Mouse (Mus musculus) heart, embryonic 13.5 days (tissue): ENCODE results near the gene Vegfd. TPM values are rescaled to one million over a fixed set of nuclear protein-coding genes. Genes with fewer than 3 reads are reported as not detected.

Experiments
- ATAC-seq: fragments of 200-750 bp; cut with Nextera tagmentation; 2 replicates; pipeline ENCODE4 v1.8.0; 2017; ENCODE audit warnings: moderate TSS enrichment; ENCODE audit not compliant: insufficient number of reproducible peaks, low FRiP score, low TSS enrichment; ENCODE audit errors: extremely low read depth
- H3K27ac ChIP-seq: fragments of 300-500 bp; sonication (generic); replicated peaks from 2 replicates; pipeline ENCODE4 v1.5.1; 2015; ENCODE audit warnings: moderate library complexity, mild to moderate bottlenecking, inconsistent platforms
- H3K27me3 ChIP-seq: fragments of 300-500 bp; sonication (generic); replicated peaks from 2 replicates; pipeline ENCODE4 v1.6.1; 2015; ENCODE audit warnings: mild to moderate bottlenecking, inconsistent platforms
- H3K36me3 ChIP-seq: fragments of 300-500 bp; sonication (generic); 2 replicates; pipeline ENCODE4 v1.6.1; 2015; ENCODE audit warnings: mild to moderate bottlenecking, inconsistent platforms
- H3K4me1 ChIP-seq: fragments of 300-500 bp; sonication (generic); 2 replicates; pipeline ENCODE4 v1.6.1; 2015; ENCODE audit warnings: inconsistent platforms
- H3K4me2 ChIP-seq: fragments of 300-500 bp; sonication (generic); 2 replicates; pipeline ENCODE4 v1.6.1; 2015; ENCODE audit warnings: inconsistent platforms, mild to moderate bottlenecking, moderate library complexity
- H3K4me3 ChIP-seq: fragments of 300-500 bp; sonication (generic); 2 replicates; pipeline ENCODE4 v1.5.1; 2015; ENCODE audit warnings: moderate library complexity, mild to moderate bottlenecking, inconsistent platforms
- H3K9ac ChIP-seq: fragments of 300-500 bp; sonication (generic); 2 replicates; pipeline ENCODE4 v1.6.1; 2015; ENCODE audit warnings: inconsistent platforms, mild to moderate bottlenecking, moderate library complexity
- H3K9me3 ChIP-seq: fragments of 300-500 bp; sonication (generic); 2 replicates; pipeline ENCODE4 v1.6.1; 2016; ENCODE audit warnings: inconsistent platforms
- WGBS: fragments of 180-500 bp; shearing (Covaris S2); methylation state at CpG from one replicate; pipeline ENCODE4 v1.1.7; 2015; ENCODE audit warnings: mixed read lengths; 5-methylcytosine and 5-hydroxymethylcytosine counted together
- polyA plus RNA-seq: library from polyadenylated mRNA; unstranded; fragments of >200 nt; fragmentation: Nextera tagmentation; extraction: Ambion mirVana; gene quantifications from 2 replicates; pipeline ENCODE4 v1.2.1, GENCODE M21; 2015

Gene Vegfd
- polyA plus RNA-seq = 3.3 and 4.7 TPM in 2 replicates

GRCm38 (mm10) chrX:164373081-164373480 is at the start of gene Vegfd:
Vegfd (plus strand) TSS chrX:164373378.
- H3K4me3 ChIP-seq = peak within 1 kb of the TSS; percentile 8; the same call in 1 of the 2 replicates
- H3K9me3 ChIP-seq = no peaks in the 10 kb centered on the region
- H3K36me3 ChIP-seq = no peaks in the 10 kb centered on the region
- no peak within 1 kb of the TSS for H3K9ac ChIP-seq
- 16% methylated on average over 3 of the region's 3 CpGs for WGBS
- ATAC-seq = no peak
- H3K4me2 ChIP-seq = peak within 1 kb of the TSS; percentile 22
- H3K27me3 ChIP-seq = no peaks in the 10 kb centered on the region
- no peaks in the 10 kb centered on the region for H3K4me1 ChIP-seq
- peak within 1 kb of the TSS; percentile 56 for H3K27ac ChIP-seq

- WGBS = 71% methylated on average over 4 of the region's 4 CpGs
These were observed 49.7 kb upstream of the Vegfd start for GRCm38 (mm10) chrX:164323391-164323913.

GRCm38 (mm10) chrX:164330351-164330750 is 42.8 kb upstream of the Vegfd start:
- H3K4me3 ChIP-seq = no peak overlapping the region
- no peak overlapping the region for H3K4me2 ChIP-seq
- no peaks in the 10 kb centered on the region for H3K9me3 ChIP-seq
- H3K27ac ChIP-seq = no peak overlapping the region
- no peaks in the 10 kb centered on the region for H3K36me3 ChIP-seq
- no peak for ATAC-seq
- WGBS = 75% methylated on average over 2 of the region's 2 CpGs
- H3K9ac ChIP-seq = no peak overlapping the region
- no peaks in the 10 kb centered on the region for H3K4me1 ChIP-seq
- no peaks in the 10 kb centered on the region for H3K27me3 ChIP-seq

More at GRCm38 (mm10) chrX:164323391-164323913, 49.7 kb upstream of the Vegfd start:
- no peak for ATAC-seq
- Histone ChIP-seq H3K36me3 (no peaks in the 10 kb centered on the region), H3K27me3 (no peaks in the 10 kb centered on the region), H3K27ac (no peak overlapping the region), H3K9ac (no peak overlapping the region), H3K9me3 (no peaks in the 10 kb centered on the region; the same call in 1 of the 2 replicates), H3K4me2 (no peak overlapping the region), H3K4me3 (no peak overlapping the region), H3K4me1 (no peaks in the 10 kb centered on the region)

GRCm38 (mm10) chrX:164330766-164331165 is 42.4 kb upstream of the Vegfd start:
- H3K36me3 ChIP-seq = no peaks in the 10 kb centered on the region
- no peak overlapping the region for H3K4me2 ChIP-seq
- H3K27me3 ChIP-seq = no peaks in the 10 kb centered on the region
- H3K4me1 ChIP-seq = no peaks in the 10 kb centered on the region
- no peak overlapping the region for H3K27ac ChIP-seq
- WGBS = 57% methylated on average over 3 of the region's 3 CpGs
- H3K9me3 ChIP-seq = no peaks in the 10 kb centered on the region
- ATAC-seq = no peak
- H3K4me3 ChIP-seq = no peak overlapping the region
- no peak overlapping the region for H3K9ac ChIP-seq

GRCm38 (mm10) chrX:164338591-164338990 is 34.6 kb upstream of the Vegfd start:
- WGBS = 77% methylated on average over 4 of the region's 4 CpGs
- Histone ChIP-seq H3K4me1 (no peaks in the 10 kb centered on the region), H3K9ac (no peak overlapping the region), H3K27ac (no peak overlapping the region), H3K4me3 (no peak overlapping the region), H3K36me3 (no peaks in the 10 kb centered on the region), H3K27me3 (no peaks in the 10 kb centered on the region), H3K9me3 (no peaks in the 10 kb centered on the region), H3K4me2 (no peak overlapping the region)
- ATAC-seq = no peak

GRCm38 (mm10) chrX:164345359-164345938 is 27.7 kb upstream of the Vegfd start:
- H3K4me1 ChIP-seq = no peaks in the 10 kb centered on the region
- no peak overlapping the region for H3K9ac ChIP-seq
- no peaks in the 10 kb centered on the region for H3K36me3 ChIP-seq
- H3K4me3 ChIP-seq = no peak overlapping the region
- ATAC-seq = no peak
- H3K27ac ChIP-seq = no peak overlapping the region
- 77% methylated on average over 4 of the region's 4 CpGs for WGBS
- H3K9me3 ChIP-seq = no peaks in the 10 kb centered on the region
- H3K27me3 ChIP-seq = no peaks in the 10 kb centered on the region
- no peak overlapping the region for H3K4me2 ChIP-seq

GRCm38 (mm10) chrX:164348937-164349336 is 24.2 kb upstream of the Vegfd start:
- Histone ChIP-seq H3K27ac (peak overlapping the region; percentile 66; the same call in 1 of the 2 replicates), H3K27me3 (no peaks in the 10 kb centered on the region), H3K4me3 (no peak overlapping the region), H3K9ac (no peak overlapping the region), H3K9me3 (no peaks in the 10 kb centered on the region), H3K4me1 (no peaks in the 10 kb centered on the region), H3K4me2 (no peak overlapping the region), H3K36me3 (no peaks in the 10 kb centered on the region)
- WGBS = 47% methylated on average over 3 of the region's 3 CpGs
- no peak for ATAC-seq

- Histone ChIP-seq H3K4me2 (no peak overlapping the region), H3K9ac (no peak overlapping the region), H3K4me3 (no peak overlapping the region), H3K27me3 (no peaks in the 10 kb centered on the region), H3K27ac (no peak overlapping the region), H3K9me3 (no peaks in the 10 kb centered on the region), H3K4me1 (no peaks in the 10 kb centered on the region), H3K36me3 (no peaks in the 10 kb centered on the region)
- no peak for ATAC-seq
- WGBS = 82% methylated on average over 4 of the region's 4 CpGs
These were observed 7.9 kb upstream of the Vegfd start for GRCm38 (mm10) chrX:164365153-164365865.

GRCm38 (mm10) chrX:164370576-164370975 is 2.6 kb upstream of the Vegfd start:
- no peaks in the 10 kb centered on the region for H3K27me3 ChIP-seq
- no peak overlapping the region for H3K4me3 ChIP-seq
- no peak overlapping the region for H3K27ac ChIP-seq
- H3K9me3 ChIP-seq = no peaks in the 10 kb centered on the region
- WGBS = 74% methylated on average over 3 of the region's 3 CpGs
- no peak overlapping the region for H3K9ac ChIP-seq
- H3K4me2 ChIP-seq = no peak overlapping the region
- no peaks in the 10 kb centered on the region for H3K4me1 ChIP-seq
- no peak for ATAC-seq
- H3K36me3 ChIP-seq = no peaks in the 10 kb centered on the region

- no peak overlapping the region for H3K4me3 ChIP-seq
These were observed 1.4 kb downstream of the Vegfd start for GRCm38 (mm10) chrX:164374586-164374985.

GRCm38 (mm10) chrX:164379721-164380120 is 6.5 kb downstream of the Vegfd start:
- ATAC-seq = no peak
- Histone ChIP-seq H3K36me3 (no peaks in the 10 kb centered on the region), H3K4me1 (no peaks in the 10 kb centered on the region), H3K9ac (no peak overlapping the region), H3K4me2 (no peak overlapping the region), H3K27me3 (no peaks in the 10 kb centered on the region), H3K4me3 (no peak overlapping the region), H3K27ac (no peak overlapping the region), H3K9me3 (no peaks in the 10 kb centered on the region)
- 68% methylated on average over 4 of the region's 4 CpGs for whole genome bisulfite sequencing

More at GRCm38 (mm10) chrX:164374586-164374985, 1.4 kb downstream of the Vegfd start:
- 45% methylated on average over 5 of the region's 5 CpGs for WGBS
- no peaks in the 10 kb centered on the region for H3K9me3 ChIP-seq
- H3K4me2 ChIP-seq = no peak overlapping the region
- no peaks in the 10 kb centered on the region for H3K4me1 ChIP-seq
- ATAC-seq = no peak
- H3K27ac ChIP-seq = no peak overlapping the region
- H3K36me3 ChIP-seq = no peaks in the 10 kb centered on the region
- H3K9ac ChIP-seq = no peak overlapping the region
- H3K27me3 ChIP-seq = no peaks in the 10 kb centered on the region
